12 mouse cellular contexts compared by ENCODE assay signal in genomic region chr13:34313033-34313491, GRCm38 (mm10). TPM values are rescaled to one million over a fixed set of nuclear protein-coding genes. Genes with fewer than 3 reads are reported as not detected.
DNase-seq lines count a peak whose midpoint lies in the region; ATAC-seq and TF ChIP-seq lines count a peak whose summit lies in the region.
"Had no signal": no experiment of that assay in that cellular context is flagged by ENCODE, and none has a peak within 500 bp of the region (broad histone marks: within the 10 kb centered on the region; RNA-seq: fewer than 3 reads in every experiment).

No protein-coding gene starts in this region.

- H3K4me2 ChIP-seq in midbrain, embryonic 11.5 days: no peak overlapping the region
- H3K4me2 ChIP-seq in midbrain, embryonic 13.5 days (replicated peaks): no peak overlapping the region
- H3K4me2 ChIP-seq in forebrain, postnatal 0 days (ENCODE audit: low read depth): no peak overlapping the region
- H3K4me2 ChIP-seq: embryonic facial prominence, embryonic 12.5 days; neural tube, embryonic 12.5 days had no signal

- no peak overlapping the region for H3K9ac ChIP-seq in midbrain, embryonic 11.5 days (ENCODE audit: low read length)
- no peak overlapping the region for H3K9ac ChIP-seq in midbrain, embryonic 13.5 days (replicated peaks)
- H3K9ac ChIP-seq in forebrain, postnatal 0 days: no peak overlapping the region
- H3K9ac ChIP-seq: embryonic facial prominence, embryonic 12.5 days; neural tube, embryonic 12.5 days had no signal

- DNase-seq in frontal cortex, adult 2 months (ENCODE audit: extremely low spot score in 1 of 2, low spot score in 1 of 2): peak; percentile 45 to 77
- no peak for DNase-seq in frontal cortex, postnatal 25 days (ENCODE audit: low spot score in 2 of 2)
- no peak for DNase-seq in midbrain, embryonic 11.5 days (ENCODE audit: low spot score, missing footprints)
- peak; percentile 67 for DNase-seq in forebrain, postnatal 0 days
- peak; percentile 53 to 69 for DNase-seq in right cerebral cortex, postnatal 10 days (ENCODE audit: low spot score in 2 of 2)
- DNase-seq in embryo, embryonic 9.5 days (ENCODE audit: extremely low spot score): no peak
- no peak for DNase-seq in T-cell, adult 2 months (ENCODE audit: low spot score)

- no peak overlapping the region for H3K4me3 ChIP-seq in midbrain, embryonic 11.5 days (ENCODE audit: low read depth, low read length)
- H3K4me3 ChIP-seq in midbrain, embryonic 13.5 days (replicated peaks): no peak overlapping the region
- no peak overlapping the region for H3K4me3 ChIP-seq in forebrain, postnatal 0 days (ENCODE audit: low read depth, low read length)
- H3K4me3 ChIP-seq: embryonic facial prominence, embryonic 12.5 days; neural tube, embryonic 12.5 days had no signal

- no peaks in the 10 kb centered on the region for H3K36me3 ChIP-seq in midbrain, embryonic 11.5 days (ENCODE audit: control insufficient read depth, insufficient read depth, low read length)
- no peaks in the 10 kb centered on the region for H3K36me3 ChIP-seq in midbrain, embryonic 13.5 days
- no peaks in the 10 kb centered on the region for H3K36me3 ChIP-seq in forebrain, postnatal 0 days (ENCODE audit: insufficient read depth)
- H3K36me3 ChIP-seq: embryonic facial prominence, embryonic 12.5 days; neural tube, embryonic 12.5 days had no signal

- H3K4me1 ChIP-seq in midbrain, embryonic 11.5 days (ENCODE audit: control insufficient read depth, insufficient read depth, low read length): peaks cover 6% of the 10 kb centered on the region; the same call in 1 of the 2 replicates
- H3K4me1 ChIP-seq in midbrain, embryonic 13.5 days (replicated peaks): peaks cover 21% of the 10 kb centered on the region
- 0 out of 2 replicates have a peak, but pooled peaks cover 4% of the 10 kb centered on the region for H3K4me1 ChIP-seq in forebrain, postnatal 0 days (ENCODE audit: insufficient read depth)
- H3K4me1 ChIP-seq: embryonic facial prominence, embryonic 12.5 days; neural tube, embryonic 12.5 days had no signal

- H3K9me3 ChIP-seq in midbrain, embryonic 11.5 days (ENCODE audit: control insufficient read depth, low read length): no peaks in the 10 kb centered on the region
- H3K9me3 ChIP-seq in midbrain, embryonic 13.5 days: no peaks in the 10 kb centered on the region
- H3K9me3 ChIP-seq in forebrain, postnatal 0 days (ENCODE audit: low read length): no peaks in the 10 kb centered on the region
- H3K9me3 ChIP-seq: embryonic facial prominence, embryonic 12.5 days; neural tube, embryonic 12.5 days had no signal

- H3K27ac ChIP-seq in midbrain, embryonic 11.5 days (ENCODE audit: low read depth, low read length): no peak overlapping the region
- no peak overlapping the region for H3K27ac ChIP-seq in midbrain, embryonic 13.5 days
- H3K27ac ChIP-seq in forebrain, postnatal 0 days (ENCODE audit: low read depth, low read length): peak overlapping the region; percentile 64
- H3K27ac ChIP-seq: embryonic facial prominence, embryonic 12.5 days; neural tube, embryonic 12.5 days had no signal

- TF ChIP-seq CTCF in forebrain, postnatal 0 days (IDR thresholded peaks at IDR 0.05; ENCODE audit: low read depth): no peak

- 66% methylated on average over 4 of the region's 4 CpGs for WGBS in midbrain, embryonic 11.5 days
- WGBS in midbrain, embryonic 13.5 days: 51% methylated on average over 4 of the region's 4 CpGs
- 21% methylated on average over 4 of the region's 4 CpGs for WGBS in forebrain, postnatal 0 days

- 0 out of 2 replicates have a peak, but pooled peaks have one; percentile 50 for ATAC-seq in midbrain, embryonic 11.5 days (ENCODE audit: low FRiP score)
- no peak for ATAC-seq in midbrain, embryonic 13.5 days
- ATAC-seq in forebrain, postnatal 0 days: peak; percentile 86
- ATAC-seq: hindbrain, embryonic 16.5 days had no signal

- H3K27me3 ChIP-seq in midbrain, embryonic 11.5 days (ENCODE audit: control insufficient read depth, insufficient read depth, low read length): no peaks in the 10 kb centered on the region
- no peaks in the 10 kb centered on the region for H3K27me3 ChIP-seq in midbrain, embryonic 13.5 days
- no peaks in the 10 kb centered on the region for H3K27me3 ChIP-seq in forebrain, postnatal 0 days (ENCODE audit: insufficient read depth, low read length)
- H3K27me3 ChIP-seq: embryonic facial prominence, embryonic 12.5 days; neural tube, embryonic 12.5 days had no signal

RNA-seq across cellular contexts. Expression of gene Slc22a23, which starts 31.9 kb away (rescaled TPM):
- polyA plus RNA-seq in frontal cortex, adult 2 months (2012; rRNA removed): 41.0 and 44.9 TPM in 2 replicates
- polyA plus RNA-seq in midbrain, embryonic 11.5 days (2014; fragmentation: Nextera tagmentation; extraction: Ambion mirVana): 14.0 and 18.5 TPM in 2 replicates
- 15.3 and 15.8 TPM in 2 replicates for polyA plus RNA-seq in midbrain, embryonic 13.5 days (2015; fragmentation: Nextera tagmentation; extraction: Ambion mirVana)
- 74.8 and 87.9 TPM in 2 replicates for total RNA-seq in forebrain, postnatal 0 days (2014; rRNA removed)
- polyA plus RNA-seq in forebrain, postnatal 0 days (2015; fragmentation: Nextera tagmentation; extraction: Ambion mirVana): 8.7 and 10.3 TPM in 2 replicates
- total RNA-seq: granulocyte monocyte progenitor cell, adult 5-6 weeks had no signal

Comparison
In these comparisons a context has a peak if more than half of its experiments do, and no peak if none do; other contexts are left out.
1. DNase-seq: peak in frontal cortex, adult 2 months (2 of 2), forebrain, postnatal 0 days (single experiment) and right cerebral cortex, postnatal 10 days (2 of 2); none in frontal cortex, postnatal 25 days (0 of 2), midbrain, embryonic 11.5 days (single experiment), embryo, embryonic 9.5 days (single experiment) and T-cell, adult 2 months (single experiment).